Mouse (Mus musculus) myocyte (in vitro differentiated cells): ENCODE data around the gene Tiam1. TPM values are rescaled to one million over a fixed set of nuclear protein-coding genes. Genes with fewer than 3 reads are reported as not detected.

ENCODE experiments used
- H3K27me3 ChIP-seq: one replicate; pipeline ENCODE4 v1.6.1; 2011; ENCODE audit not compliant: control insufficient read depth, insufficient read depth, insufficient read length
- H3K36me3 ChIP-seq: one replicate; pipeline ENCODE4 v1.6.1; 2011; ENCODE audit not compliant: control insufficient read depth, insufficient read depth
- H3K4me2 ChIP-seq: one replicate; pipeline ENCODE4 v1.6.1; 2011; ENCODE audit warnings: low read depth, control low read depth
- H3K4me3 ChIP-seq: one replicate; pipeline ENCODE4 v1.5.1; 2011; ENCODE audit warnings: mild to moderate bottlenecking, control low read depth, moderate library complexity
- H3K79me2 ChIP-seq: one replicate; pipeline ENCODE4 v1.6.1; 2011; ENCODE audit not compliant: control insufficient read depth, insufficient read depth
- H3ac ChIP-seq: one replicate; pipeline ENCODE4 v1.6.1; 2011; ENCODE audit not compliant: control insufficient read depth, insufficient read length
- CEBPB ChIP-seq: IDR thresholded peaks from 2 replicates; pipeline ENCODE4 v1.6.1; 2011; ENCODE audit warnings: mild to moderate bottlenecking, moderate library complexity; ENCODE audit not compliant: poor library complexity, insufficient read depth, severe bottlenecking
- E2F4 ChIP-seq: IDR thresholded peaks from one replicate; pipeline ENCODE4 v1.6.1; 2011; ENCODE audit warnings: mild to moderate bottlenecking, control low read depth, moderate library complexity; ENCODE audit not compliant: insufficient read depth
- MAX ChIP-seq: IDR thresholded peaks from one replicate; pipeline ENCODE4 v1.6.1; 2011; ENCODE audit warnings: low read depth, mild to moderate bottlenecking, control low read depth
- MYOD1 ChIP-seq, 3 experiments: IDR thresholded peaks; one replicate each; pipeline ENCODE4 v1.6.1; 2011; ENCODE audit warnings: control low read depth in 2 of 3, low read depth in 2 of 3, mild to moderate bottlenecking in 2 of 3, moderate library complexity in 1 of 3; ENCODE audit not compliant: insufficient read length in 2 of 3, control insufficient read depth in 1 of 3
- MYOG ChIP-seq, 3 experiments: IDR thresholded peaks; one replicate each; pipeline ENCODE4 v1.6.1; 2011; ENCODE audit warnings: control low read depth in 2 of 3, low read depth in 2 of 3, mild to moderate bottlenecking in 2 of 3; ENCODE audit not compliant: insufficient read length in 2 of 3, control insufficient read depth in 1 of 3, insufficient read depth in 1 of 3
- POLR2A ChIP-seq: IDR thresholded peaks from one replicate; pipeline ENCODE4 v1.6.1; 2011; ENCODE audit warnings: low read depth, mild to moderate bottlenecking, control low read depth, moderate library complexity; ENCODE audit not compliant: insufficient read length
- POLR2AphosphoS2 ChIP-seq: IDR thresholded peaks from one replicate; pipeline ENCODE4 v1.6.1; 2011; ENCODE audit warnings: low read depth, control low read depth; ENCODE audit not compliant: insufficient read length
- REST ChIP-seq: IDR thresholded peaks from one replicate; pipeline ENCODE4 v1.6.1; 2011; ENCODE audit warnings: mild to moderate bottlenecking, control low read depth, moderate library complexity; ENCODE audit not compliant: insufficient read depth, insufficient read length
- SRF ChIP-seq: IDR thresholded peaks from one replicate; pipeline ENCODE4 v1.6.1; 2011; ENCODE audit warnings: low read depth; ENCODE audit not compliant: control insufficient read depth, insufficient read length
- TCF12 ChIP-seq: IDR thresholded peaks from one replicate; pipeline ENCODE4 v1.6.1; 2011; ENCODE audit warnings: mild to moderate bottlenecking, control low read depth; ENCODE audit not compliant: poor library complexity, insufficient read depth, severe bottlenecking
- TCF3 ChIP-seq: IDR thresholded peaks from one replicate; pipeline ENCODE4 v1.6.1; 2011; ENCODE audit warnings: low read depth, control low read depth; ENCODE audit not compliant: insufficient read length
- USF1 ChIP-seq: IDR thresholded peaks from one replicate; pipeline ENCODE4 v1.6.1; 2011; ENCODE audit warnings: low read depth, mild to moderate bottlenecking, control low read depth, moderate library complexity
- polyA plus RNA-seq: library from polyadenylated mRNA; unstranded; fragments of >200 nt; fragmentation: generic; extraction: Trizol; gene quantifications from one replicate; pipeline ENCODE4 v1.2.1, GENCODE M21; 2012; ENCODE audit warnings: missing spikeins

Tiam1 gene
- polyA plus RNA-seq, 1 experiment: 2.2 TPM

- no peak overlapping the region for H3K4me2 ChIP-seq
- H3K79me2 ChIP-seq: no peaks in the 10 kb centered on the region
- H3ac ChIP-seq: no peak overlapping the region
- no peaks in the 10 kb centered on the region for H3K36me3 ChIP-seq
- TF ChIP-seq SRF: no peak
- no peak for TF ChIP-seq CEBPB
- TF ChIP-seq USF1: no peak
- no peak for TF ChIP-seq REST
- no peak for TF ChIP-seq POLR2A
- no peak for TF ChIP-seq TCF12
- TF ChIP-seq MYOG (IDR thresholded peaks at IDR 0.05; ENCODE audit: control insufficient read depth in 1 of 3, insufficient read depth in 1 of 3, insufficient read length in 2 of 3, low read depth in 2 of 3): no peak
- no peak for TF ChIP-seq POLR2AphosphoS2
- no peak for TF ChIP-seq MYOD1 (IDR thresholded peaks at IDR 0.05; ENCODE audit: control insufficient read depth in 1 of 3, insufficient read length in 2 of 3, low read depth in 2 of 3)
- no peak for TF ChIP-seq MAX
- TF ChIP-seq TCF3: no peak
- TF ChIP-seq E2F4: no peak
- H3K27me3 ChIP-seq: no peaks in the 10 kb centered on the region
- no peak overlapping the region for H3K4me3 ChIP-seq
Measured at GRCm38 (mm10) chr16:90141556-90141955, 2.0 kb downstream of the Tiam1 start.

DNA sequence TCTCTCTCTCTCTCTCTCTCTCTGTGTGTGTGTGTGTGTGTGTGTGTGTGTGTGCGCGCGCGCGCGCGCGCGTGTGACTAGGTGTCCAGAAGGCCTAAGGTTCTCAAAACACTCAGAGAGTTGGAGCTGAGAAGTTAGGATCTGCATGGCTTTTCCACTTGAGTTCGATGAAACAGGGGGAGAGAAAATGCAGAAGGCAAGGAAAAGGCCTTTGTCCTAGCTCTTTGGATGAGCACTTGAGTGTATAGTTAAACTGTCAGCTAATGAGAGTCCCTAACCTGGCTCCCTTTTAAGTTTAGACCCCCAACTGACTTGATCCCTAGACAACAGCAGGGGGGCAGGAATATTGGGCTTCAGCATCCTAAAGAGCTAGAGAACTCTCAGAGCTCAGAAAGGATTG, 3.0 kb downstream of the Tiam1 start:
- Histone ChIP-seq H3K4me2 (no peak overlapping the region), H3K27me3 (no peaks in the 10 kb centered on the region), H3K36me3 (no peaks in the 10 kb centered on the region), H3K79me2 (no peaks in the 10 kb centered on the region), H3K4me3 (no peak overlapping the region), H3ac (no peak overlapping the region)
- TF ChIP-seq POLR2AphosphoS2: no peak
- TF ChIP-seq TCF12: no peak
- no peak for TF ChIP-seq MAX
- no peak for TF ChIP-seq TCF3
- TF ChIP-seq MYOD1 (IDR thresholded peaks at IDR 0.05; ENCODE audit: control insufficient read depth in 1 of 3, insufficient read length in 2 of 3, low read depth in 2 of 3): no peak
- no peak for TF ChIP-seq SRF
- no peak for TF ChIP-seq E2F4
- TF ChIP-seq USF1: no peak
- TF ChIP-seq CEBPB: no peak

DNA sequence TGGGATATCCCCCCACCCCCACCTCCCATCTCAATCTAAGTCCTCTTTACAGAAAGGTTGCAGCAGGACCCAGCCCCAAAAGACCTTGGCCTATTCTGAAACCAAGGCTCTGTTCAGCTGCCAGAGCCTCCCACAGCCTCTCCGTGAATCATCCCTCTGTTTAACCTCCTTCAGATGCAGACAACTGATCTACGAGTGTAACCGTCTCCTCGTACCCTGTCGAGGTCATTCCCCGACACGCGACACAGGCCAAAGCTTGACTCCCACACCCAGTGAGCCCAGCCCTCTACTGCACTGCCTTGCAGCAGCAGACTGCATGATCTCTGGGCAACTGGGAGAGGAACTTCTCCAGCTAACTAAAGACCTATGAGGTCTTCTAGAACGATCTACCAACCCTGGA, 3.9 kb downstream of the Tiam1 start:
- H3K79me2 ChIP-seq: no peaks in the 10 kb centered on the region
- no peak overlapping the region for H3ac ChIP-seq
- no peak overlapping the region for H3K4me2 ChIP-seq
- H3K4me3 ChIP-seq: no peak overlapping the region
- H3K36me3 ChIP-seq: no peaks in the 10 kb centered on the region
- H3K27me3 ChIP-seq: no peaks in the 10 kb centered on the region
- TF ChIP-seq MAX (no peak), E2F4 (no peak), TCF12 (no peak), MYOD1 (IDR thresholded peaks at IDR 0.05; ENCODE audit: control insufficient read depth in 1 of 3, insufficient read length in 2 of 3, low read depth in 2 of 3) (no peak), MYOG (IDR thresholded peaks at IDR 0.05; ENCODE audit: control insufficient read depth in 1 of 3, insufficient read depth in 1 of 3, insufficient read length in 2 of 3, low read depth in 2 of 3) (no peak), USF1 (no peak), POLR2AphosphoS2 (no peak), SRF (no peak), REST (no peak), TCF3 (no peak), CEBPB (no peak), POLR2A (no peak)

GRCm38 (mm10) chr16:90138151-90138550, 5.4 kb downstream of the Tiam1 start:
- no peaks in the 10 kb centered on the region for H3K27me3 ChIP-seq
- TF ChIP-seq MAX (no peak), TCF3 (no peak), CEBPB (no peak), REST (no peak), POLR2AphosphoS2 (no peak)
- no peak overlapping the region for H3K4me2 ChIP-seq
- no peaks in the 10 kb centered on the region for H3K79me2 ChIP-seq
- H3K4me3 ChIP-seq: no peak overlapping the region
- no peak overlapping the region for H3ac ChIP-seq
- H3K36me3 ChIP-seq: no peaks in the 10 kb centered on the region

GRCm38 (mm10) chr16:90137175-90137574, 6.4 kb downstream of the Tiam1 start:
- no peak overlapping the region for H3ac ChIP-seq
- H3K27me3 ChIP-seq: no peaks in the 10 kb centered on the region
- H3K36me3 ChIP-seq: no peaks in the 10 kb centered on the region
- H3K4me3 ChIP-seq: no peak overlapping the region
- TF ChIP-seq MAX (no peak), MYOD1 (IDR thresholded peaks at IDR 0.05; ENCODE audit: control insufficient read depth in 1 of 3, insufficient read length in 2 of 3, low read depth in 2 of 3) (no peak), REST (no peak), POLR2AphosphoS2 (no peak), TCF12 (no peak), USF1 (no peak), SRF (no peak), MYOG (IDR thresholded peaks at IDR 0.05; ENCODE audit: control insufficient read depth in 1 of 3, insufficient read depth in 1 of 3, insufficient read length in 2 of 3, low read depth in 2 of 3) (no peak)
- H3K4me2 ChIP-seq: no peak overlapping the region
- no peaks in the 10 kb centered on the region for H3K79me2 ChIP-seq
